Mouse (Mus musculus) ES-E14 (cell line): Measurements from ENCODE around the gene Bcl2l1.

Experiments
- CHD2 ChIP-seq: IDR thresholded peaks from 2 replicates; pipeline ENCODE4 v1.6.1; 2014; ENCODE audit warnings: mild to moderate bottlenecking, low read depth, low read length, inconsistent platforms
- ZC3H11A ChIP-seq: IDR thresholded peaks from 2 replicates; pipeline ENCODE4 v1.6.1; 2012; ENCODE audit warnings: low read depth, mild to moderate bottlenecking, inconsistent platforms, low read length, borderline replicate concordance
- ZNF384 ChIP-seq: IDR thresholded peaks from 2 replicates; pipeline ENCODE4 v1.6.1; 2012; ENCODE audit warnings: low read depth, low read length, inconsistent platforms

DNA sequence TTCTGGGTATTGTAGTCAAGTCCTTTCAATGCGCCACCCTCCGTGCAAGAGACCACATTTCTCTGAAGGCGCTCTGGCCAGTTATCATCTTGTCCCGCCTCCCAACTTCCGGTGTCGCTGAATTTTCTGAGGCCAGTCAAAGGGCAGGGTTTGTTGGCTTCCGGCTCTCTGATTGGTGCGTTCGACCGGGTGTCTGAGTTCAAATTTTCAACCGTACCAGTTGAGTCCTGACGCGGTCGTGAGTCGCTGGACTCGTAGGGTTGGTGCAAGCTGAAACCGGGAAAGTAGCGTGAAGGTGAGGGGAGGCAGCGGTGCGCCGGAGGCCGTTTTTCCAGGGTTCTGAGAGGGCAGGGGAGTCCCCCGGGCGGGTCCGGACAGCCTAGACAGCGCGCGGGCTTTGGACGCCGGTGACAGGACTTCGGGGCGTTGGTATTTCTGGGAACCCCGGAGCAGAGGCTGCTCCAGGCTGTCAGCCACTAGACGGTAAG is 16.3 kb upstream of the Bcl2l1 start, which contains the start of gene Tpx2:
- TF ChIP-seq ZC3H11A, result no peak
- no peak for TF ChIP-seq ZNF384
- no peak for TF ChIP-seq CHD2
